Mouse (Mus musculus): ENCODE measurements at regions not wholly inside any gene's neighbourhood (a gene's known extent, or its start where the extent isn't known, plus 50 kb on each side); places are given as distances from the start of the nearest gene placed in this dataset.

GRCm38 (mm10) chr8:9050740-9051475, 360.6 kb upstream of the Arglu1 start:
- 68% methylated on average over 11 of the region's 11 CpGs for WGBS
- H3K4me3 ChIP-seq (ENCODE audit: insufficient read depth, low read depth, low read length) = no peak overlapping the region
- no peak overlapping the region for H3K27ac ChIP-seq (ENCODE audit: insufficient read depth, low read depth, low read length)

GRCm38 (mm10) chr8:9048116-9048515, 357.8 kb upstream of the Arglu1 start:
- Histone ChIP-seq H3K27ac (ENCODE audit: insufficient read depth, low read depth, low read length) (no peak overlapping the region), H3K27me3 (replicated peaks; ENCODE audit: control insufficient read depth, insufficient read depth, low read length) (no peaks in the 10 kb centered on the region), H3K4me3 (ENCODE audit: insufficient read depth, low read depth, low read length) (no peak overlapping the region), H3K4me1 (ENCODE audit: control insufficient read depth, insufficient read depth, low read length) (no peaks in the 10 kb centered on the region), H3K36me3 (ENCODE audit: control insufficient read depth, insufficient read depth, low read length) (no peaks in the 10 kb centered on the region)
- DNase-seq = no peak
- TF ChIP-seq POLR2A (IDR thresholded peaks at IDR 0.05; ENCODE audit: low read depth, low read length) (no peak), CTCF (conservative IDR thresholded peaks at IDR 0.05; ENCODE audit: insufficient read depth, insufficient read length, low read depth, low read length) (no peak)
- WGBS = 85% methylated on average over 14 of the region's 14 CpGs

More at GRCm38 (mm10) chr8:9050740-9051475, 360.6 kb upstream of the Arglu1 start:
- Histone ChIP-seq H3K27me3 (replicated peaks; ENCODE audit: control insufficient read depth, insufficient read depth, low read length) (no peaks in the 10 kb centered on the region), H3K4me1 (ENCODE audit: control insufficient read depth, insufficient read depth, low read length) (no peaks in the 10 kb centered on the region), H3K36me3 (ENCODE audit: control insufficient read depth, insufficient read depth, low read length) (no peaks in the 10 kb centered on the region)
- DNase-seq = no peak
- TF ChIP-seq CTCF (conservative IDR thresholded peaks at IDR 0.05; ENCODE audit: insufficient read depth, insufficient read length, low read depth, low read length) (no peak), POLR2A (IDR thresholded peaks at IDR 0.05; ENCODE audit: low read depth, low read length) (no peak)

- Histone ChIP-seq H3K36me3 (ENCODE audit: control insufficient read depth, insufficient read depth, low read length) (no peaks in the 10 kb centered on the region), H3K27me3 (replicated peaks; ENCODE audit: control insufficient read depth, insufficient read depth, low read length) (no peaks in the 10 kb centered on the region), H3K27ac (ENCODE audit: insufficient read depth, low read depth, low read length) (no peak overlapping the region), H3K4me3 (ENCODE audit: insufficient read depth, low read depth, low read length) (no peak overlapping the region), H3K4me1 (ENCODE audit: control insufficient read depth, insufficient read depth, low read length) (no peaks in the 10 kb centered on the region)
- TF ChIP-seq POLR2A (IDR thresholded peaks at IDR 0.05; ENCODE audit: low read depth, low read length) (no peak), CTCF (conservative IDR thresholded peaks at IDR 0.05; ENCODE audit: insufficient read depth, insufficient read length, low read depth, low read length) (no peak)
- DNase-seq = no peak
- WGBS = 54% methylated on average over 10 of the region's 10 CpGs
Measured at GRCm38 (mm10) chr8:9042835-9043792, 352.8 kb upstream of the Arglu1 start.

GRCm38 (mm10) chr8:9029156-9029555, 338.8 kb upstream of the Arglu1 start:
- WGBS = 86% methylated on average over 4 of the region's 4 CpGs
- H3K27me3 ChIP-seq (replicated peaks; ENCODE audit: control insufficient read depth, insufficient read depth, low read length) = no peaks in the 10 kb centered on the region
- H3K4me3 ChIP-seq (ENCODE audit: insufficient read depth, low read depth, low read length) = no peak overlapping the region
- no peak overlapping the region for H3K27ac ChIP-seq (ENCODE audit: insufficient read depth, low read depth, low read length)
- TF ChIP-seq CTCF (conservative IDR thresholded peaks at IDR 0.05; ENCODE audit: insufficient read depth, insufficient read length, low read depth, low read length) = no peak
- no peak for TF ChIP-seq POLR2A (IDR thresholded peaks at IDR 0.05; ENCODE audit: low read depth, low read length)
- DNase-seq = no peak
- H3K36me3 ChIP-seq (ENCODE audit: control insufficient read depth, insufficient read depth, low read length) = no peaks in the 10 kb centered on the region
- H3K4me1 ChIP-seq (ENCODE audit: control insufficient read depth, insufficient read depth, low read length) = no peaks in the 10 kb centered on the region

GRCm38 (mm10) chr8:9027672-9028071, 337.4 kb upstream of the Arglu1 start:
- no peaks in the 10 kb centered on the region for H3K36me3 ChIP-seq (ENCODE audit: control insufficient read depth, insufficient read depth, low read length)
- H3K4me3 ChIP-seq (ENCODE audit: insufficient read depth, low read depth, low read length) = no peak overlapping the region
- no peak for TF ChIP-seq CTCF (conservative IDR thresholded peaks at IDR 0.05; ENCODE audit: insufficient read depth, insufficient read length, low read depth, low read length)
- no peak for TF ChIP-seq POLR2A (IDR thresholded peaks at IDR 0.05; ENCODE audit: low read depth, low read length)
- no peaks in the 10 kb centered on the region for H3K4me1 ChIP-seq (ENCODE audit: control insufficient read depth, insufficient read depth, low read length)
- DNase-seq = no peak
- H3K27me3 ChIP-seq (replicated peaks; ENCODE audit: control insufficient read depth, insufficient read depth, low read length) = no peaks in the 10 kb centered on the region
- no peak overlapping the region for H3K27ac ChIP-seq (ENCODE audit: insufficient read depth, low read depth, low read length)
- 71% methylated on average over 4 of the region's 4 CpGs for WGBS

- DNase-seq = no peak
- no peaks in the 10 kb centered on the region for H3K4me1 ChIP-seq (ENCODE audit: control insufficient read depth, insufficient read depth, low read length)
- no peaks in the 10 kb centered on the region for H3K27me3 ChIP-seq (replicated peaks; ENCODE audit: control insufficient read depth, insufficient read depth, low read length)
- no peak overlapping the region for H3K27ac ChIP-seq (ENCODE audit: insufficient read depth, low read depth, low read length)
- no peak overlapping the region for H3K4me3 ChIP-seq (ENCODE audit: insufficient read depth, low read depth, low read length)
- TF ChIP-seq CTCF (conservative IDR thresholded peaks at IDR 0.05; ENCODE audit: insufficient read depth, insufficient read length, low read depth, low read length) = no peak
- no peak for TF ChIP-seq POLR2A (IDR thresholded peaks at IDR 0.05; ENCODE audit: low read depth, low read length)
- H3K36me3 ChIP-seq (ENCODE audit: control insufficient read depth, insufficient read depth, low read length) = no peaks in the 10 kb centered on the region
- 71% methylated on average over 3 of the region's 3 CpGs for WGBS
Measured at GRCm38 (mm10) chr8:9025872-9026271, 335.6 kb upstream of the Arglu1 start.

- H3K4me1 ChIP-seq (ENCODE audit: control insufficient read depth, insufficient read depth, low read length) = no peaks in the 10 kb centered on the region
- H3K36me3 ChIP-seq (ENCODE audit: control insufficient read depth, insufficient read depth, low read length) = no peaks in the 10 kb centered on the region
- 33% methylated on average over 3 of the region's 3 CpGs for WGBS
- H3K27me3 ChIP-seq (replicated peaks; ENCODE audit: control insufficient read depth, insufficient read depth, low read length) = no peaks in the 10 kb centered on the region
- DNase-seq = no peak
- TF ChIP-seq CTCF (conservative IDR thresholded peaks at IDR 0.05; ENCODE audit: insufficient read depth, insufficient read length, low read depth, low read length) (no peak), POLR2A (IDR thresholded peaks at IDR 0.05; ENCODE audit: low read depth, low read length) (no peak)
- H3K4me3 ChIP-seq (ENCODE audit: insufficient read depth, low read depth, low read length) = no peak overlapping the region
- H3K27ac ChIP-seq (ENCODE audit: insufficient read depth, low read depth, low read length) = no peak overlapping the region
Measured at GRCm38 (mm10) chr8:9025378-9025777, 335.1 kb upstream of the Arglu1 start.

Measured in kidney, adult 2 months (tissue).